Mouse (Mus musculus): ENCODE data around the gene Pld4.
A peak's percentile ranks its signal among the peaks of the same experiment; 100 is the strongest.

The Pld4 gene

GRCm38 (mm10) chr12:112738281-112739022 is 22.0 kb upstream of the Pld4 start:
- no peak for DNase-seq

- DNase-seq = no peak
Measured at GRCm38 (mm10) chr12:112739023-112739568, 21.4 kb upstream of the Pld4 start.

- no peak for DNase-seq
Measured at GRCm38 (mm10) chr12:112742768-112743167, 17.7 kb upstream of the Pld4 start.

- DNase-seq = peak; percentile 72
Measured at GRCm38 (mm10) chr12:112743168-112743975, 17.1 kb upstream of the Pld4 start.

- DNase-seq = no peak
Measured at GRCm38 (mm10) chr12:112744211-112744610, 16.2 kb upstream of the Pld4 start.

- DNase-seq = no peak
Measured at GRCm38 (mm10) chr12:112744891-112745580, 15.4 kb upstream of the Pld4 start.

- no peak for DNase-seq
Measured at GRCm38 (mm10) chr12:112745716-112746115, 14.7 kb upstream of the Pld4 start.

GRCm38 (mm10) chr12:112746461-112746807 is 14.0 kb upstream of the Pld4 start:
- no peak for DNase-seq

- DNase-seq = no peak
Measured at GRCm38 (mm10) chr12:112746808-112747605, 13.4 kb upstream of the Pld4 start.

- DNase-seq = no peak
Measured at GRCm38 (mm10) chr12:112747606-112747970, 12.9 kb upstream of the Pld4 start.

- no peak for DNase-seq
Measured at GRCm38 (mm10) chr12:112750976-112751375, 9.5 kb upstream of the Pld4 start.

GRCm38 (mm10) chr12:112752399-112752798 is 8.1 kb upstream of the Pld4 start:
- no peak for DNase-seq

GRCm38 (mm10) chr12:112755900-112756299 is 4.6 kb upstream of the Pld4 start:
- no peak for DNase-seq

GRCm38 (mm10) chr12:112757896-112758295 is 2.6 kb upstream of the Pld4 start:
- no peak for DNase-seq

- no peak for DNase-seq
Measured at GRCm38 (mm10) chr12:112759471-112759870, 984 bp upstream of the Pld4 start.

GRCm38 (mm10) chr12:112761411-112761810 is 956 bp downstream of the Pld4 start:
- DNase-seq = no peak

- DNase-seq = no peak
Measured at GRCm38 (mm10) chr12:112762018-112762417, 1.6 kb downstream of the Pld4 start.

- no peak for DNase-seq
Measured at GRCm38 (mm10) chr12:112763176-112763575, 2.7 kb downstream of the Pld4 start.

GRCm38 (mm10) chr12:112764141-112764540 is 3.7 kb downstream of the Pld4 start:
- DNase-seq = no peak

- DNase-seq = no peak
Measured at GRCm38 (mm10) chr12:112764991-112765390, 4.5 kb downstream of the Pld4 start.

GRCm38 (mm10) chr12:112766586-112766985 is 6.1 kb downstream of the Pld4 start:
- DNase-seq = no peak

Measured in liver (tissue).